Mouse (Mus musculus): ENCODE measurements around the gene Sgpp1. TPM values are rescaled to one million over a fixed set of nuclear protein-coding genes. Genes with fewer than 3 reads are reported as not detected.

Gene Sgpp1
- polyA plus RNA-seq, 1 experiment from 2014 or later = 24.1 TPM

GRCm38 (mm10) chr12:75745697-75746290 is 10.3 kb upstream of the Sgpp1 start:
- TF ChIP-seq CTCF (IDR thresholded peaks at IDR 0.05; ENCODE audit: low read depth) = no peak
- Histone ChIP-seq H3K36me3 (ENCODE audit: control insufficient read depth, insufficient read depth) (no peaks in the 10 kb centered on the region), H3K9ac (ENCODE audit: low read depth, low read length) (no peak overlapping the region), H3K9me3 (ENCODE audit: control insufficient read depth) (no peaks in the 10 kb centered on the region), H3K27me3 (replicated peaks; ENCODE audit: control insufficient read depth, insufficient read depth, low read length) (no peaks in the 10 kb centered on the region), H3K4me1 (replicated peaks; ENCODE audit: control insufficient read depth, insufficient read depth, low read length) (no peaks in the 10 kb centered on the region; the same call in 1 of the 2 replicates), H3K4me2 (replicated peaks; ENCODE audit: low read depth) (no peak overlapping the region), H3K4me3 (ENCODE audit: low read depth, low read length) (no peak overlapping the region), H3K27ac (ENCODE audit: low read depth, low read length) (no peak overlapping the region)
- WGBS = 68% methylated on average over 14 of the region's 14 CpGs
- no peak for ATAC-seq

- H3K36me3 ChIP-seq (ENCODE audit: control insufficient read depth, insufficient read depth) = no peaks in the 10 kb centered on the region
- no peaks in the 10 kb centered on the region for H3K9me3 ChIP-seq (ENCODE audit: control insufficient read depth)
- no peaks in the 10 kb centered on the region; the same call in 1 of the 2 replicates for H3K4me1 ChIP-seq (replicated peaks; ENCODE audit: control insufficient read depth, insufficient read depth, low read length)
- H3K4me2 ChIP-seq (replicated peaks; ENCODE audit: low read depth) = no peak overlapping the region
- 92% methylated on average over 5 of the region's 5 CpGs for WGBS
- TF ChIP-seq CTCF (IDR thresholded peaks at IDR 0.05; ENCODE audit: low read depth) = no peak
- H3K4me3 ChIP-seq (ENCODE audit: low read depth, low read length) = no peak overlapping the region
- no peak overlapping the region for H3K9ac ChIP-seq (ENCODE audit: low read depth, low read length)
- H3K27me3 ChIP-seq (replicated peaks; ENCODE audit: control insufficient read depth, insufficient read depth, low read length) = no peaks in the 10 kb centered on the region
- no peak for ATAC-seq
- H3K27ac ChIP-seq (ENCODE audit: low read depth, low read length) = no peak overlapping the region
Measured at GRCm38 (mm10) chr12:75742101-75742500, 6.6 kb upstream of the Sgpp1 start.

- no peak overlapping the region for H3K9ac ChIP-seq (ENCODE audit: low read depth, low read length)
- H3K27ac ChIP-seq (ENCODE audit: low read depth, low read length) = no peak overlapping the region; the same call in 1 of the 2 replicates
- H3K27me3 ChIP-seq (replicated peaks; ENCODE audit: control insufficient read depth, insufficient read depth, low read length) = no peaks in the 10 kb centered on the region
- no peaks in the 10 kb centered on the region; the same call in 1 of the 2 replicates for H3K4me1 ChIP-seq (replicated peaks; ENCODE audit: control insufficient read depth, insufficient read depth, low read length)
- ATAC-seq = no peak
- whole genome bisulfite sequencing = 89% methylated on average over 2 of the region's 2 CpGs
- no peaks in the 10 kb centered on the region for H3K36me3 ChIP-seq (ENCODE audit: control insufficient read depth, insufficient read depth)
- no peak overlapping the region for H3K4me3 ChIP-seq (ENCODE audit: low read depth, low read length)
- H3K4me2 ChIP-seq (replicated peaks; ENCODE audit: low read depth) = no peak overlapping the region
- TF ChIP-seq CTCF (IDR thresholded peaks at IDR 0.05; ENCODE audit: low read depth) = no peak
- H3K9me3 ChIP-seq (ENCODE audit: control insufficient read depth) = no peaks in the 10 kb centered on the region
Measured at GRCm38 (mm10) chr12:75741273-75741672, 5.7 kb upstream of the Sgpp1 start.

- WGBS = 38% methylated on average over 1 of the region's 1 CpGs
- peak overlapping the region; percentile 11; the same call in 1 of the 2 replicates for H3K27ac ChIP-seq (ENCODE audit: low read depth, low read length)
- peak; percentile 32; the same call in 1 of the 2 replicates for ATAC-seq
Measured at GRCm38 (mm10) chr12:75740451-75740850, 4.9 kb upstream of the Sgpp1 start.

GRCm38 (mm10) chr12:75739611-75740010 is 4.1 kb upstream of the Sgpp1 start:
- WGBS = 52% methylated on average over 2 of the region's 2 CpGs

More at GRCm38 (mm10) chr12:75740451-75740850, 4.9 kb upstream of the Sgpp1 start:
- Histone ChIP-seq H3K9me3 (ENCODE audit: control insufficient read depth) (no peaks in the 10 kb centered on the region), H3K9ac (ENCODE audit: low read depth, low read length) (no peak overlapping the region), H3K4me1 (replicated peaks; ENCODE audit: control insufficient read depth, insufficient read depth, low read length) (peaks cover 3% of the 10 kb centered on the region; the same call in 1 of the 2 replicates), H3K27me3 (replicated peaks; ENCODE audit: control insufficient read depth, insufficient read depth, low read length) (no peaks in the 10 kb centered on the region), H3K4me3 (ENCODE audit: low read depth, low read length) (no peak overlapping the region), H3K4me2 (replicated peaks; ENCODE audit: low read depth) (no peak overlapping the region), H3K36me3 (ENCODE audit: control insufficient read depth, insufficient read depth) (no peaks in the 10 kb centered on the region)
- no peak for TF ChIP-seq CTCF (IDR thresholded peaks at IDR 0.05; ENCODE audit: low read depth)

GRCm38 (mm10) chr12:75736296-75736695 is 767 bp upstream of the Sgpp1 start:
- 71% methylated on average over 4 of the region's 4 CpGs for WGBS

More at GRCm38 (mm10) chr12:75739611-75740010, 4.1 kb upstream of the Sgpp1 start:
- no peaks in the 10 kb centered on the region for H3K36me3 ChIP-seq (ENCODE audit: control insufficient read depth, insufficient read depth)
- no peaks in the 10 kb centered on the region for H3K9me3 ChIP-seq (ENCODE audit: control insufficient read depth)
- ATAC-seq = no peak
- no peak overlapping the region for H3K4me2 ChIP-seq (replicated peaks; ENCODE audit: low read depth)
- no peak overlapping the region for H3K4me3 ChIP-seq (ENCODE audit: low read depth, low read length)
- H3K27ac ChIP-seq (ENCODE audit: low read depth, low read length) = no peak overlapping the region
- H3K4me1 ChIP-seq (replicated peaks; ENCODE audit: control insufficient read depth, insufficient read depth, low read length) = peaks cover 3% of the 10 kb centered on the region; the same call in 1 of the 2 replicates
- no peaks in the 10 kb centered on the region for H3K27me3 ChIP-seq (replicated peaks; ENCODE audit: control insufficient read depth, insufficient read depth, low read length)
- no peak for TF ChIP-seq CTCF (IDR thresholded peaks at IDR 0.05; ENCODE audit: low read depth)
- H3K9ac ChIP-seq (ENCODE audit: low read depth, low read length) = no peak overlapping the region

More at GRCm38 (mm10) chr12:75736296-75736695, 767 bp upstream of the Sgpp1 start:
- H3K4me3 ChIP-seq (ENCODE audit: low read depth, low read length) = no peak overlapping the region; the same call in 1 of the 2 replicates
- TF ChIP-seq CTCF (IDR thresholded peaks at IDR 0.05; ENCODE audit: low read depth) = no peak
- peak overlapping the region; percentile 99; the same call in 1 of the 2 replicates for H3K4me2 ChIP-seq (replicated peaks; ENCODE audit: low read depth)
- no peaks in the 10 kb centered on the region for H3K27me3 ChIP-seq (replicated peaks; ENCODE audit: control insufficient read depth, insufficient read depth, low read length)
- no peak overlapping the region for H3K27ac ChIP-seq (ENCODE audit: low read depth, low read length)
- ATAC-seq = no peak
- no peaks in the 10 kb centered on the region for H3K9me3 ChIP-seq (ENCODE audit: control insufficient read depth)
- peaks cover 12% of the 10 kb centered on the region; the same call in 1 of the 2 replicates for H3K4me1 ChIP-seq (replicated peaks; ENCODE audit: control insufficient read depth, insufficient read depth, low read length)
- no peaks in the 10 kb centered on the region for H3K36me3 ChIP-seq (ENCODE audit: control insufficient read depth, insufficient read depth)
- no peak overlapping the region for H3K9ac ChIP-seq (ENCODE audit: low read depth, low read length)

All from intestine, postnatal 0 days (tissue).